Mouse (Mus musculus) spleen, adult 12 weeks (tissue): ENCODE results near the gene G430095P16Rik.

ENCODE experiments used
- DNase-seq: peaks from one replicate; pipeline ENCODE4 v3.0.0; 2022; ENCODE audit warnings: low spot score

G430095P16Rik gene

GRCm38 (mm10) chr8:84771941-84772378 is 49.2 kb downstream of the G430095P16Rik start:
- DNase-seq, result no peak

- DNase-seq, result no peak
These were observed 49.8 kb downstream of the G430095P16Rik start for GRCm38 (mm10) chr8:84772628-84773027.

DNA sequence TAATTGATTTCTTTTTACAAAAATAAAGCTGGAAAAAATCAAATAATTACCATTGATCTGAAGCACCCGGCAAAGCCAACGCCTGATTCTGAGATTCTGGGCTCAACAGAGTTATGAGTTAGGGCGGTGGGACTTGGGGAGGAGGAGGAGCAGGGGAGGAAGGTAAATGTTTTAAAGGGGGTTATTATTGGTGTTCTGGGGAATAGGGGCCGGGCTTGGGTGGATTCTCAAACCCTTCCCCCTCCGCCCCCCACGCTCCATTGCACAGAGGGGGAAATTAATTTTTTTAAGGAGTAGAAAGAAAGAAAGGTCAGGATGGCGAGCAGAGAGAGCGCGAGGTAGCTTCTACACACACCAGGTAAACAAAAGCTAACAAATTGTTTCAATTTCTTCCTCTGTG is 50.5 kb downstream of the G430095P16Rik start:
- DNase-seq, result no peak

GRCm38 (mm10) chr8:84773833-84774232 is 51.0 kb downstream of the G430095P16Rik start:
- DNase-seq, result no peak

- no peak for DNase-seq
These were observed 51.7 kb downstream of the G430095P16Rik start for GRCm38 (mm10) chr8:84774473-84774911.

DNA sequence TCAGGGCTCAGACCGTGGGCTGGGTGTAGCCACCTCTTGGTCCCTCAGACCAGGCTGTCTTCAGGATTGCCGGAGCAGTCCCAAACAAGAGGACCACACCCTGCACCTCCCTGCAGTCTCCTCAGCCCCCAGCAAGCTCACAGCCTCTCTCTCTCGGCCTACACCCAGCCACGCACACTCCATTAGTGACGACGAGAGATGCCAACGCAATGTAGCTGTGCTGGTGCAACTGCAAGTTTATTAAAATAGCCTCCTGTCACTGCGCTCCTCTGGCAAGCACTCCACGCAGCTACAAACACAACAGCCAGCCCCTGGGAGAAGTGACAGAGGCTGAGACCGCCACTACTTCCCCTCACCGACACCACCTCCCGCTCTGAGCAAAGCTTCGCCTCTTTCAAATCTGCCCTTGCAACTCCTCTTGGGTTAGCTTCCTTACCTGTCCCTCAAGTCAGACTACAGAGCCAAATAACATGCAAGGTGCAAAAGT is 52.3 kb downstream of the G430095P16Rik start:
- DNase-seq, result no peak

DNA sequence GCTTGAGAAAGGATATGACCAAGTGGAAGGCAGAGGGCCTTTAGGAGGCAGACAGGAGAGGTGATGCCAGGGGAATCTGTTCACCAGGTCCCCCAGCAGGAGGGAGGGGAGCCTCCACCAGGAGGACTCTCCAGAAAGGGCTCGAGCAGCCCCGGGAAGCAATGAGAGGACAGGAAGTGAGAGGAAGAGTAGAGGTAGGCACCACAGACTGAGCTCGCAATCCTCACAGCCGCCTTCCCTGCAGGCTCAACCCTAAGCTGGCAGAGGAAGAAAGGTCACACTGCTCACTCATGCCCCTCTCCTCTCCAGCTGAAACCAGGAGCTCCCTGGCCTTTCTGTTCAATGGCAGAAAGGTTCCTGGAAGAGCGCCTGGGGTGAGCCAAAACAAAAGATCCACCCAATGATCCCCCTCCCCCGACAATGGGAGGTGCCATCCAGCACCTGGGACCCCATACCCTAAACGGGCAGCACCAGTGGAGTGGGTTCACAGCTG is 52.9 kb downstream of the G430095P16Rik start:
- DNase-seq, result no peak
